Mouse (Mus musculus) embryonic facial prominence, embryonic 12.5 days (tissue): ENCODE measurements around the gene Skap1. TPM values are rescaled to one million over a fixed set of nuclear protein-coding genes. Genes with fewer than 3 reads are reported as not detected.

Experiments used
- ATAC-seq: fragments of 200-750 bp; cut with Nextera tagmentation; 2 replicates; pipeline ENCODE4 v1.8.0; 2017; ENCODE audit not compliant: insufficient number of reproducible peaks, insufficient read depth, low FRiP score, low TSS enrichment
- H3K27ac ChIP-seq: fragments of 300-500 bp; sonication (generic); 2 replicates; pipeline ENCODE4 v1.5.1; 2016; ENCODE audit warnings: mild to moderate bottlenecking
- H3K27me3 ChIP-seq: fragments of 300-500 bp; sonication (generic); 2 replicates; pipeline ENCODE4 v1.6.1; 2016; ENCODE audit warnings: mild to moderate bottlenecking, moderate library complexity
- H3K36me3 ChIP-seq: fragments of 300-500 bp; sonication (generic); 2 replicates; pipeline ENCODE4 v1.6.1; 2016; ENCODE audit warnings: mild to moderate bottlenecking
- H3K4me1 ChIP-seq: fragments of 300-500 bp; sonication (generic); 2 replicates; pipeline ENCODE4 v1.6.1; 2016
- H3K4me2 ChIP-seq: fragments of 300-500 bp; sonication (generic); replicated peaks from 2 replicates; pipeline ENCODE4 v1.6.1; 2016; ENCODE audit warnings: mild to moderate bottlenecking, moderate library complexity
- H3K4me3 ChIP-seq: fragments of 300-500 bp; sonication (generic); 2 replicates; pipeline ENCODE4 v1.5.1; 2016; ENCODE audit warnings: mild to moderate bottlenecking
- H3K9ac ChIP-seq: fragments of 300-500 bp; sonication (generic); 2 replicates; pipeline ENCODE4 v1.6.1; 2016; ENCODE audit warnings: mild to moderate bottlenecking, moderate library complexity
- H3K9me3 ChIP-seq: fragments of 300-500 bp; sonication (generic); 2 replicates; pipeline ENCODE4 v1.6.1; 2016; ENCODE audit warnings: mild to moderate bottlenecking, moderate library complexity
- WGBS: fragments of 180-500 bp; shearing (Covaris S2); methylation state at CpG from one replicate; pipeline ENCODE4 v1.1.7; 2016; 5-methylcytosine and 5-hydroxymethylcytosine counted together
- polyA plus RNA-seq: library from polyadenylated mRNA; unstranded; fragments of >200 nt; fragmentation: Nextera tagmentation; extraction: Ambion mirVana; gene quantifications from 2 replicates; pipeline ENCODE4 v1.2.1, GENCODE M21; 2016

Skap1 gene
- polyA plus RNA-seq, 1 experiment from 2014 or later, result 0.32 TPM

DNA sequence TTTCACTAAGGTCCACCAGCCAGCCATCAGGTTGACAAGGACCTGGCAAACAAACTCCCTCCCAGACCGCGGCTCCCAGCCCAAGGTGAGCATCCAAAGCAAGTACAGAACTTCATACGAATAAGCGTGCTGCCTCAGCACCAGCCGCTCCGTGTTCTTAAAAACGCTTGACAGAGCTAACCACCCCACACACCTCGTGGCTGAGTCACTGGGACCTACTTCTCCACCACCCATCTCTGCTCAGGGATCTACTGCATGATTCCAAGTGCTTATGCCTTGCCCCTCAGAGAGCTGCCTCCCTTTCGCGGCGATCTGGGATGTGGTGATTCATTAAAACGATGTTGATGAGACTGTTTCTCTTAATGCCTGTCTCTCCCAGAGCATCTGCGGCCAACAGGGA, 213.6 kb downstream of the Skap1 start:
- WGBS, result 86% methylated on average over 13 of the region's 13 CpGs
- H3K9ac ChIP-seq, result no peak overlapping the region
- H3K4me2 ChIP-seq, result no peak overlapping the region
- H3K27me3 ChIP-seq, result 0 out of 2 replicates have a peak, but pooled peaks cover 4% of the 10 kb centered on the region
- no peaks in the 10 kb centered on the region for H3K36me3 ChIP-seq
- H3K4me1 ChIP-seq, result peaks cover 13% of the 10 kb centered on the region; the same call in 1 of the 2 replicates
- no peaks in the 10 kb centered on the region for H3K9me3 ChIP-seq
- H3K4me3 ChIP-seq, result no peak overlapping the region
- H3K27ac ChIP-seq, result no peak overlapping the region
- ATAC-seq, result no peak

- no peak overlapping the region for H3K9ac ChIP-seq
- 89% methylated on average over 4 of the region's 4 CpGs for WGBS
- no peaks in the 10 kb centered on the region for H3K36me3 ChIP-seq
- no peak overlapping the region for H3K4me3 ChIP-seq
- no peak overlapping the region for H3K27ac ChIP-seq
- no peak for ATAC-seq
- no peaks in the 10 kb centered on the region for H3K9me3 ChIP-seq
- no peak overlapping the region for H3K4me2 ChIP-seq
- H3K27me3 ChIP-seq, result 0 out of 2 replicates have a peak, but pooled peaks cover 4% of the 10 kb centered on the region
- 0 out of 2 replicates have a peak, but pooled peaks cover 11% of the 10 kb centered on the region for H3K4me1 ChIP-seq
Measured at GRCm38 (mm10) chr11:96679026-96679425, 214.6 kb downstream of the Skap1 start.

- H3K4me3 ChIP-seq, result no peak overlapping the region
- WGBS, result 83% methylated on average over 2 of the region's 2 CpGs
- H3K9me3 ChIP-seq, result no peaks in the 10 kb centered on the region
- no peak overlapping the region for H3K4me2 ChIP-seq
- ATAC-seq, result no peak
- H3K9ac ChIP-seq, result no peak overlapping the region
- no peak overlapping the region for H3K27ac ChIP-seq
- no peaks in the 10 kb centered on the region for H3K4me1 ChIP-seq
- no peaks in the 10 kb centered on the region for H3K36me3 ChIP-seq
- no peaks in the 10 kb centered on the region for H3K27me3 ChIP-seq
Measured at GRCm38 (mm10) chr11:96685381-96685780, 221.0 kb downstream of the Skap1 start.

DNA sequence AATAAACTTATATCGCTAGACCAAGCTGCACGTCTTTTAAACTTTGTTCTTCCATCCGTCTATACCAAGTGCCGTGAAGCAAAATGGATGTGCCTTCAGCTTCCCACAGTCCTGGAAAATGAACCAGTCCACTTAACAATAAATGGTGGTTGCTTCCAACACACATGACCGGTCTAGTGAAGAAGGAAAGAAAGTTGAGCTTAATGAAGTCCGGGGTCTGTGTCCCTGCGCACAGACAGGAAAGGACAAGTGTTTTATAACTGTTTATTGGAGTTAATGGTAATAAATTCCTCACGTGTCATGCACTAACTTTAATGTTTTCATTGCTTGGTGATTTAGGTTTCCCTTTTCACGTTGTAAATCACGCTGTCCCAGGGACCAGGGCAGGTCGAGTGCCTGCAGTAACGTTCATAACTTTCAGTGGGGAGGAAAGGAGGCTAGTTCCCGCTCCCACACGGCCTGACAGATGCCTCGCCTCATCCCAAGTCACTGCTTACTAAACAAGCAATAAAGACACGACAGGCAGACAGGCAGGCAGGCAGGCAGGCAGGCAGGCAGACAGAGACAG, 222.4 kb downstream of the Skap1 start:
- no peaks in the 10 kb centered on the region for H3K9me3 ChIP-seq
- H3K9ac ChIP-seq, result no peak overlapping the region
- no peak overlapping the region for H3K4me2 ChIP-seq
- WGBS, result 72% methylated on average over 16 of the region's 16 CpGs
- H3K27me3 ChIP-seq, result no peaks in the 10 kb centered on the region
- H3K36me3 ChIP-seq, result no peaks in the 10 kb centered on the region
- H3K4me3 ChIP-seq, result no peak overlapping the region
- H3K27ac ChIP-seq, result no peak overlapping the region
- H3K4me1 ChIP-seq, result no peaks in the 10 kb centered on the region
- ATAC-seq, result no peak

GRCm38 (mm10) chr11:96692250-96692649, 227.9 kb downstream of the Skap1 start:
- H3K4me2 ChIP-seq, result no peak overlapping the region
- H3K4me3 ChIP-seq, result no peak overlapping the region
- no peak overlapping the region for H3K9ac ChIP-seq
- H3K9me3 ChIP-seq, result no peaks in the 10 kb centered on the region
- WGBS, result 84% methylated on average over 5 of the region's 5 CpGs
- H3K36me3 ChIP-seq, result no peaks in the 10 kb centered on the region
- ATAC-seq, result no peak
- H3K27me3 ChIP-seq, result no peaks in the 10 kb centered on the region
- 0 out of 2 replicates have a peak, but pooled peaks cover 3% of the 10 kb centered on the region for H3K4me1 ChIP-seq
- no peak overlapping the region for H3K27ac ChIP-seq

- no peaks in the 10 kb centered on the region for H3K27me3 ChIP-seq
- H3K9me3 ChIP-seq, result no peaks in the 10 kb centered on the region
- H3K4me2 ChIP-seq, result no peak overlapping the region
- ATAC-seq, result no peak
- 94% methylated on average over 11 of the region's 11 CpGs for WGBS
- no peaks in the 10 kb centered on the region for H3K36me3 ChIP-seq
- no peak overlapping the region for H3K27ac ChIP-seq
- no peak overlapping the region for H3K4me3 ChIP-seq
- no peak overlapping the region for H3K9ac ChIP-seq
- H3K4me1 ChIP-seq, result 0 out of 2 replicates have a peak, but pooled peaks cover 3% of the 10 kb centered on the region
Measured at GRCm38 (mm10) chr11:96693360-96693759, 229.0 kb downstream of the Skap1 start.

GRCm38 (mm10) chr11:96694774-96695173, 230.4 kb downstream of the Skap1 start:
- H3K4me1 ChIP-seq, result 0 out of 2 replicates have a peak, but pooled peaks cover 3% of the 10 kb centered on the region
- ATAC-seq, result no peak
- 82% methylated on average over 12 of the region's 12 CpGs for WGBS

DNA sequence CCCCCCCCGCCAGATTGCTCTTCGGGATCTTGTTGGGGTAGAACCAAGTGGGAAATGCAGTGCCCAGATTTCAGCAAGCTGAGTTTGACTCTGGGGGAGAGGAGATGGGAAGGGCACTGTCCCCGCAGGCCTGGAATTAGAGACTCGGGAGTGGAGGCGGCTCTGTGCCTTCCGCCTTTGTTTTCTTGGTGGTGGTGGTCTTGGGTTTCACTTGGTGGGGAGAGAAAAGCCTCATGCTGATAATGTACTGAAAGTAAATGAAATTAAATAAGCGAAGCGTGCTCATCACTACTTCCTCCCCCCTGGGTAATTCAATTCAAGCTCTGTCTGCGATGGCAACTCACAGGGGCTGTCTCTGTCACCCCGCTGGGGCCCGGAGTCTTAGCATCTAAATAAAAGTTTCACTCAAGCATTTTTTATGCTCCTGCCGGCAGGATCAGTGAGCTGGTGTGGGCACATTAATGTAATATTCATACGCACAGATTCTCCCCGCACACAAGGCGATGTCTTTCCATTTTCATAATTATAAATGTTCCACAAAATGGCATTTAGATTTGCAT, 231.9 kb downstream of the Skap1 start:
- ATAC-seq, result no peak
- no peak overlapping the region for H3K9ac ChIP-seq
- H3K27ac ChIP-seq, result no peak overlapping the region
- WGBS, result 52% methylated on average over 14 of the region's 15 CpGs
- H3K36me3 ChIP-seq, result no peaks in the 10 kb centered on the region
- no peak overlapping the region for H3K4me2 ChIP-seq
- H3K27me3 ChIP-seq, result no peaks in the 10 kb centered on the region
- no peak overlapping the region for H3K4me3 ChIP-seq
- no peaks in the 10 kb centered on the region for H3K9me3 ChIP-seq
- H3K4me1 ChIP-seq, result 0 out of 2 replicates have a peak, but pooled peaks cover 3% of the 10 kb centered on the region

More at GRCm38 (mm10) chr11:96694774-96695173, 230.4 kb downstream of the Skap1 start:
- Histone ChIP-seq H3K4me3 (no peak overlapping the region), H3K9me3 (no peaks in the 10 kb centered on the region), H3K36me3 (no peaks in the 10 kb centered on the region), H3K27me3 (no peaks in the 10 kb centered on the region), H3K4me2 (no peak overlapping the region), H3K9ac (no peak overlapping the region), H3K27ac (no peak overlapping the region)

- H3K9ac ChIP-seq, result no peak overlapping the region
- 18% methylated on average over 7 of the region's 7 CpGs for WGBS
- H3K4me1 ChIP-seq, result 0 out of 2 replicates have a peak, but pooled peaks cover 3% of the 10 kb centered on the region
- no peaks in the 10 kb centered on the region for H3K9me3 ChIP-seq
- H3K4me2 ChIP-seq, result no peak overlapping the region; the same call in 1 of the 2 replicates
- no peaks in the 10 kb centered on the region for H3K27me3 ChIP-seq
- no peak overlapping the region for H3K27ac ChIP-seq
- no peaks in the 10 kb centered on the region for H3K36me3 ChIP-seq
- H3K4me3 ChIP-seq, result no peak overlapping the region
- no peak for ATAC-seq
Measured at GRCm38 (mm10) chr11:96696842-96697455, 232.6 kb downstream of the Skap1 start.

- 0 out of 2 replicates have a peak, but pooled peaks cover 3% of the 10 kb centered on the region for H3K4me1 ChIP-seq
- no peak overlapping the region for H3K4me2 ChIP-seq
- no peaks in the 10 kb centered on the region for H3K36me3 ChIP-seq
- no peaks in the 10 kb centered on the region for H3K27me3 ChIP-seq
- no peak overlapping the region for H3K27ac ChIP-seq
- no peak overlapping the region for H3K4me3 ChIP-seq
- H3K9me3 ChIP-seq, result no peaks in the 10 kb centered on the region
- WGBS, result 88% methylated on average over 4 of the region's 4 CpGs
- no peak for ATAC-seq
- H3K9ac ChIP-seq, result no peak overlapping the region
Measured at GRCm38 (mm10) chr11:96697467-96697866, 233.1 kb downstream of the Skap1 start.

- Histone ChIP-seq H3K27me3 (no peaks in the 10 kb centered on the region), H3K9me3 (no peaks in the 10 kb centered on the region), H3K9ac (no peak overlapping the region), H3K27ac (no peak overlapping the region), H3K4me2 (no peak overlapping the region), H3K36me3 (no peaks in the 10 kb centered on the region), H3K4me1 (no peaks in the 10 kb centered on the region), H3K4me3 (no peak overlapping the region)
- ATAC-seq, result no peak
- WGBS, result 78% methylated on average over 8 of the region's 8 CpGs
Measured at GRCm38 (mm10) chr11:96703813-96704212, 239.4 kb downstream of the Skap1 start.

DNA sequence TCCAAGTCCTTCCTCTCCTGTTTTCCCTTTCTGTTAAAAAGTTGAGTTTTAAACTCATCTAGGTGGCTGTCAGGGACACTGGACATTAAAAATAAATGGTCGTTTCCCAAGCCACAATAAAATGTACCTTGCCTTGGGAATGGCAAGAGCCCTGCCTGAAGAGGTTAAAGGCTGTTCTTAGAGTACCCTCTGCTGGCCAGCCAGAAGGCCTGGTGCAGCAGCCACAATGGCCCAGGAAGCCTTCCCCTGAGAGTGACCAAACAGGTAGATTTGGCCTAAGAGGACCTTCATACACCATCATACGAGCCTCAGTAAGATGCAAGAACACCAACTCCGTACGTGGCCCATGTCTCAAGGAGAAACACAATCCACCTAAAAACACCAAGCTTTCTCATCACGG, 246.9 kb downstream of the Skap1 start:
- H3K36me3 ChIP-seq, result no peaks in the 10 kb centered on the region
- no peak for ATAC-seq
- H3K4me3 ChIP-seq, result no peak overlapping the region
- H3K27ac ChIP-seq, result no peak overlapping the region
- 0 out of 2 replicates have a peak, but pooled peaks cover 3% of the 10 kb centered on the region for H3K4me1 ChIP-seq
- no peaks in the 10 kb centered on the region for H3K9me3 ChIP-seq
- no peak overlapping the region for H3K4me2 ChIP-seq
- 73% methylated on average over 5 of the region's 5 CpGs for WGBS
- no peaks in the 10 kb centered on the region for H3K27me3 ChIP-seq
- no peak overlapping the region for H3K9ac ChIP-seq
